Mouse (Mus musculus) neural tube, embryonic 13.5 days (tissue): ENCODE data around the gene Baiap2. TPM values are rescaled to one million over a fixed set of nuclear protein-coding genes. Genes with fewer than 3 reads are reported as not detected.

Experiments
- ATAC-seq: fragments of 200-750 bp; cut with Nextera tagmentation; 2 replicates; pipeline ENCODE4 v1.8.0; 2017; ENCODE audit warnings: low read depth, mild to moderate bottlenecking, moderate TSS enrichment, moderate library complexity
- H3K27ac ChIP-seq: fragments of 300-500 bp; sonication (generic); replicated peaks from 2 replicates; pipeline ENCODE4 v1.5.1; 2015; ENCODE audit warnings: moderate library complexity, mild to moderate bottlenecking, inconsistent platforms
- H3K27me3 ChIP-seq: fragments of 300-500 bp; sonication (generic); 2 replicates; pipeline ENCODE4 v1.6.1; 2015; ENCODE audit warnings: mild to moderate bottlenecking, inconsistent platforms
- H3K36me3 ChIP-seq: fragments of 300-500 bp; sonication (generic); 2 replicates; pipeline ENCODE4 v1.6.1; 2015; ENCODE audit warnings: mild to moderate bottlenecking, inconsistent platforms
- H3K4me1 ChIP-seq: fragments of 300-500 bp; sonication (generic); replicated peaks from 2 replicates; pipeline ENCODE4 v1.6.1; 2015; ENCODE audit warnings: inconsistent platforms
- H3K4me2 ChIP-seq: fragments of 300-500 bp; sonication (generic); 2 replicates; pipeline ENCODE4 v1.6.1; 2015; ENCODE audit warnings: inconsistent platforms, mild to moderate bottlenecking, moderate library complexity
- H3K4me3 ChIP-seq: fragments of 300-500 bp; sonication (generic); 2 replicates; pipeline ENCODE4 v1.5.1; 2015; ENCODE audit warnings: mild to moderate bottlenecking, inconsistent platforms
- H3K9ac ChIP-seq: fragments of 300-500 bp; sonication (generic); 2 replicates; pipeline ENCODE4 v1.6.1; 2015; ENCODE audit warnings: moderate library complexity, mild to moderate bottlenecking, inconsistent platforms
- H3K9me3 ChIP-seq: fragments of 300-500 bp; sonication (generic); 2 replicates; pipeline ENCODE4 v1.6.1; 2016; ENCODE audit warnings: inconsistent platforms
- WGBS: fragments of 180-500 bp; shearing (Covaris S2); methylation state at CpG from one replicate; pipeline ENCODE4 v1.1.7; 2015; 5-methylcytosine and 5-hydroxymethylcytosine counted together
- polyA plus RNA-seq: library from polyadenylated mRNA; unstranded; fragments of >200 nt; fragmentation: Nextera tagmentation; extraction: Ambion mirVana; gene quantifications from 2 replicates; pipeline ENCODE4 v1.2.1, GENCODE M21; 2015

Gene Baiap2
- polyA plus RNA-seq, 1 experiment from 2014 or later = 11.1 TPM

- peaks cover 67% of the 10 kb centered on the region for H3K36me3 ChIP-seq
- 0 out of 2 replicates have a peak overlapping the region, but pooled peaks have one; percentile 17 for H3K9ac ChIP-seq
- no peak overlapping the region for H3K4me3 ChIP-seq
- H3K4me1 ChIP-seq = peaks cover 26% of the 10 kb centered on the region
- H3K9me3 ChIP-seq = no peaks in the 10 kb centered on the region
- H3K27ac ChIP-seq = no peak overlapping the region
- 88% methylated on average over 20 of the region's 20 CpGs for WGBS
- no peak overlapping the region for H3K4me2 ChIP-seq
- ATAC-seq = no peak
- peaks cover 6% of the 10 kb centered on the region; the same call in 1 of the 2 replicates for H3K27me3 ChIP-seq
Observed at GRCm38 (mm10) chr11:120009937-120010336, 67.4 kb downstream of the Baiap2 start.

DNA sequence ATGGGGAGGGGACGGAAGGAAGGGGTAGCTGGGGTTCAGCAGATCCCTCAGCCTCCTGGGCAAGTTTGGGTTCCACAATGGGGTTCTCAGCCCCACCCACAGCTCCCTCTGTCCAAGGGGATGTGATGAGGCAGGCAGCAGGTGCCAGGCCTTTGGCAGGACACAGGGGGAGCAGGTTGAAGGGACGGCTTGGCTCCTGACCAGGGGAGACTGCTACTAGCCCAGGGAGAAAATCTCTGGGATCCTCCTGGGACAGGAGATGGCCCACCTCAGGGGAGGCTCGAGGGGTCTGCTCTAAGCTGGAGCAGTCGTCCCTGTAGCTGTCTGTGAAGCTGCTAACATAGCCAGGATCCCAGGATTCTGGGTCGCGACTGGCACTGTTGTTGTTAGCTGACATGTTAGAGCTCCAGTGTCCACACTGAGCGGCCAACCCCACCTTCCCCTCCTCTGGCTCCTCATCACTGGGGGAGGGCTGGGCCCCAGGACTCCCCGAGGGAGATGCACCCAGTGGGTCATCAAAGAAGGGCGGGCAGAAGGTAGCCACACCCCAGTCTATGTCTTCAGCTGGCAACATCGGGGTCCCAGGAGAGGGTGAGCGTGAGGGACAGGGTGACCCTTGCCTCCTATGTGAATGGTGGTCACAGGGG lies 68.7 kb downstream of the Baiap2 start:
- Histone ChIP-seq H3K4me1 (peaks cover 26% of the 10 kb centered on the region), H3K9me3 (no peaks in the 10 kb centered on the region), H3K4me2 (peak overlapping the region; percentile 53), H3K9ac (peak overlapping the region; percentile 50), H3K27me3 (peaks cover 6% of the 10 kb centered on the region; the same call in 1 of the 2 replicates), H3K36me3 (peaks cover 74% of the 10 kb centered on the region), H3K4me3 (no peak overlapping the region), H3K27ac (no peak overlapping the region)
- 73% methylated on average over 11 of the region's 11 CpGs for WGBS
- ATAC-seq = no peak; the same call in 1 of the 2 replicates

DNA sequence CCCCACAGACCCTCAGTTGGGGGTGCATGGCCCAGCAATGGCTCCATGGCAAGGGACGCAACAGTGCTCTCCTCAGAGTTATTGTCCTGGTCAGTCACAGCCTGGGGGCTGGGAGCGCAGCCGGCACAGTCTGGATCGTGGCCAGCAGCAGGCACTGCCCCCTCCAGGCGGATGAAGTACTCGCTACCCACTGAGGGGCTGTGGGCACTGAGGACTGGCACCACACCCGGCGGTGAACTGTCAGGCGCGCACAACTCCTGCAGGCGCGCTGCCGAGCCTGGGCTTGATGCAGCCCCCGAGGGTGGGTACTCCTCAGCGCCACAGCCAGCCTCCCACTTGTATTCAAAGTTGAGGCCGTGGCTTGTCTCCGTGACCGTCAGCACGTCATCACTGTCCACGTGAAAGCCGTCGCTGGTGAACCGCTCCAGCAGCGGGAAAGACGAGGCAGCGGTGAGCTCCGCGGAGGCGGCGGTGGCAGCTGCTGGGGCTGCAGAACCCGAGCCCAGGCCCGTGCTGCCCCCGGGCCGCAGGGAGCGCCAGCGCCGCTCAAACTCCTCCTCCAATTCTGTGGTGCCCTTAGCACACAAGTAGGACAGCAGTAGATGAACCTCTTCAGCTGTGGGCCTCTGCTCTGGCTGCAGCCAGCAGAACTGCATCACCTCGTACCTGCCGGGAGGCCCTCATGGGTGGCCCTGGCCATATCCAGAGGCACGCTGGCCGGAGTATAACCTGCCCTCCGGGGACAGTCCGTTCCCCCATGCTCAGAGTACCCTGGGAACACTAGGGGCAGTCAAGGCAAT lies 69.4 kb downstream of the Baiap2 start:
- Histone ChIP-seq H3K4me1 (peaks cover 26% of the 10 kb centered on the region), H3K4me3 (peak overlapping the region; percentile 6; the same call in 1 of the 2 replicates), H3K27ac (0 out of 2 replicates have a peak overlapping the region, but pooled peaks have one; percentile 23), H3K9ac (peak overlapping the region; percentile 50), H3K9me3 (no peaks in the 10 kb centered on the region), H3K4me2 (peak overlapping the region; percentile 53), H3K36me3 (peaks cover 69% of the 10 kb centered on the region), H3K27me3 (peaks cover 6% of the 10 kb centered on the region; the same call in 1 of the 2 replicates)
- peak; percentile 45 for ATAC-seq
- 35% methylated on average over 43 of the region's 43 CpGs for WGBS

GRCm38 (mm10) chr11:120012702-120013101 lies 70.1 kb downstream of the Baiap2 start:
- whole genome bisulfite sequencing = 76% methylated on average over 13 of the region's 13 CpGs

GRCm38 (mm10) chr11:120013174-120013711 lies 70.7 kb downstream of the Baiap2 start:
- H3K27me3 ChIP-seq = peaks cover 6% of the 10 kb centered on the region; the same call in 1 of the 2 replicates
- no peaks in the 10 kb centered on the region for H3K9me3 ChIP-seq
- 11% methylated on average over 21 of the region's 21 CpGs for WGBS
- H3K27ac ChIP-seq = peak overlapping the region; percentile 61; the same call in 1 of the 2 replicates
- H3K4me1 ChIP-seq = peaks cover 26% of the 10 kb centered on the region
- H3K4me3 ChIP-seq = peak overlapping the region; percentile 22
- peak; percentile 69 for ATAC-seq
- H3K9ac ChIP-seq = peak overlapping the region; percentile 63
- peaks cover 60% of the 10 kb centered on the region for H3K36me3 ChIP-seq
- H3K4me2 ChIP-seq = peak overlapping the region; percentile 53

More at GRCm38 (mm10) chr11:120012702-120013101, 70.1 kb downstream of the Baiap2 start:
- Histone ChIP-seq H3K4me3 (no peak overlapping the region), H3K27me3 (peaks cover 6% of the 10 kb centered on the region; the same call in 1 of the 2 replicates), H3K27ac (no peak overlapping the region), H3K36me3 (peaks cover 65% of the 10 kb centered on the region), H3K9ac (peak overlapping the region; percentile 50; the same call in 1 of the 2 replicates), H3K4me2 (peak overlapping the region; percentile 53), H3K4me1 (peaks cover 26% of the 10 kb centered on the region), H3K9me3 (no peaks in the 10 kb centered on the region)
- ATAC-seq = peak; percentile 17

GRCm38 (mm10) chr11:120014758-120015157 lies 72.2 kb downstream of the Baiap2 start:
- Histone ChIP-seq H3K4me2 (peak overlapping the region; percentile 53), H3K36me3 (peaks cover 44% of the 10 kb centered on the region), H3K9ac (no peak overlapping the region), H3K9me3 (no peaks in the 10 kb centered on the region), H3K27ac (no peak overlapping the region), H3K4me3 (no peak overlapping the region), H3K4me1 (peaks cover 32% of the 10 kb centered on the region), H3K27me3 (peaks cover 6% of the 10 kb centered on the region; the same call in 1 of the 2 replicates)
- WGBS = 93% methylated on average over 4 of the region's 4 CpGs
- ATAC-seq = no peak

DNA sequence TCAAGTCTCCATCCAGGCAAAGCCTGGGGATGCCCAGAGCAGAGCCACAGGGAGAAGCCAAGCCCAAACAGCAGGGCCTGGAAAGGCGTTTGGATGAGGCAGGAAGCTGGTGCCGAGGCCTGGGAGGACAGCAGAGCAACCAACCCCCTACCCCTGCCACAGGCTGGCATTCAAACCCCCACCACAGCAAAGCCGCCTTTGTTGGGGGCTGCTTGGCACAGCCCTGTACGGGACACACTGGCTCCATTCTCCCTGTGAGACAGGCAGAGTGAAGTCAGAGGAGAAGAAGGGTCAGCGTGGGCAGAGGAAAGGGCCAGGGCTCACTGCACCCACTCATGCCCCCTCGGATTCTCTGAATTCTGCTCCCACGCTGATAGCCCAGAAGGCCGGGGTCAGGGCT lies 74.4 kb downstream of the Baiap2 start:
- H3K27ac ChIP-seq = 0 out of 2 replicates have a peak overlapping the region, but pooled peaks have one; percentile 38
- 78% methylated on average over 8 of the region's 8 CpGs for WGBS

DNA sequence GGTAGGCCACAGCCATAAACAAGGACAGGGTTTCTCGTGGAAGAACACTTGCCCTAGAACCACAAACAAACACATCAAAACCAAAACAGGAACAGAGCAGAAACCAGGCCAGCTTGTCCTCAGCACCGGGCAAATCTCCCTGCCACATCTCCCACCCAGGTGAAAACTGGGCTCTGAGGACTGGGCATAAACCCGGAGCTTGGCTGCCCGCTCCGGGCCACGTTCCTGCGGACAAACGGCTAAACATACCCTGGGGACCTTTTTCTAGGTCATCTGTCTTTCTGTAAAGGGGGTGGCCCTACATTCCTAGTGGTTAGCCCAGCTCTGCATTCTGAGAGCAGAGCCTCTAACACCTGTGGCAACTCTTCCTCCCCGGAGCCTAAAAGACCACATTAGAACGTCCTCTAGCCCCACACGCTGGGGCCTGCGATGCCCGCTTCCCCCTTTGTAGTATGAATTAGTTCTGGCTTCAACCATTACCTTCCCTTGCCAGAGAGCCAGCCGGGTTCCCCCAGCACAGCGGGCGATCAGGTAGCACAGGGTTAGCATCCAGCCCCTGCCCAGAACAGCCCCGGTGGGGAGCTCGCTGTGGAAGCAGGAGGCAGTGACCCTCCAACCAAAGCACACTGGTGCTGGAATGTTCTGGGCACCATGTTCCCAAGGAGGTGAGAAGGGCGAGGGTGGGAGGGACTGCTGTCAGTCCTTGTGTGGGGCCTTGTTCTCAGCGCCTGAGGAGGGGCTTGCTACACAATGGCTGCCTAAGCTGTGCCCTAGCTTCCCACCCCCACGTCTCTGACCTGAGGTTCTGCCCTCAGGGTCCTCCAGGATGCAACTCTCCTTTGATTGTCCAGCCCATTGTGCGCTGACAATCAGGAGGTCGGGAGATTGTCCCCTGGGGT lies 77.2 kb downstream of the Baiap2 start:
- peak; percentile 9 for ATAC-seq
- WGBS = 40% methylated on average over 23 of the region's 23 CpGs
- H3K36me3 ChIP-seq = peaks cover 21% of the 10 kb centered on the region
- peaks cover 44% of the 10 kb centered on the region for H3K4me1 ChIP-seq
- H3K4me3 ChIP-seq = peak overlapping the region; percentile 13; the same call in 1 of the 2 replicates
- peak overlapping the region; percentile 42; the same call in 1 of the 2 replicates for H3K9ac ChIP-seq
- H3K4me2 ChIP-seq = peak overlapping the region; percentile 25; the same call in 1 of the 2 replicates
- no peaks in the 10 kb centered on the region for H3K9me3 ChIP-seq
- H3K27me3 ChIP-seq = no peaks in the 10 kb centered on the region
- peak overlapping the region; percentile 65; the same call in 1 of the 2 replicates for H3K27ac ChIP-seq

More for the DNA sequence above, 74.4 kb downstream of the Baiap2 start:
- H3K9me3 ChIP-seq = no peaks in the 10 kb centered on the region
- peaks cover 6% of the 10 kb centered on the region; the same call in 1 of the 2 replicates for H3K27me3 ChIP-seq
- peak overlapping the region; percentile 15 for H3K4me3 ChIP-seq
- peak overlapping the region; percentile 53 for H3K4me2 ChIP-seq
- peak overlapping the region; percentile 31; the same call in 1 of the 2 replicates for H3K9ac ChIP-seq
- peaks cover 35% of the 10 kb centered on the region for H3K4me1 ChIP-seq
- no peak for ATAC-seq
- H3K36me3 ChIP-seq = peaks cover 32% of the 10 kb centered on the region

GRCm38 (mm10) chr11:120021367-120021766 lies 78.8 kb downstream of the Baiap2 start:
- no peak overlapping the region for H3K4me2 ChIP-seq
- H3K9ac ChIP-seq = no peak overlapping the region
- WGBS = 88% methylated on average over 16 of the region's 16 CpGs
- H3K27me3 ChIP-seq = no peaks in the 10 kb centered on the region
- no peak overlapping the region for H3K4me3 ChIP-seq
- ATAC-seq = no peak
- H3K4me1 ChIP-seq = peaks cover 47% of the 10 kb centered on the region
- H3K9me3 ChIP-seq = no peaks in the 10 kb centered on the region
- no peak overlapping the region for H3K27ac ChIP-seq
- 0 out of 2 replicates have a peak, but pooled peaks cover 8% of the 10 kb centered on the region for H3K36me3 ChIP-seq

- WGBS = 49% methylated on average over 8 of the region's 8 CpGs
- H3K9me3 ChIP-seq = no peaks in the 10 kb centered on the region
- peak overlapping the region; percentile 36; the same call in 1 of the 2 replicates for H3K9ac ChIP-seq
- H3K4me1 ChIP-seq = peaks cover 47% of the 10 kb centered on the region
- no peak overlapping the region for H3K4me2 ChIP-seq
- H3K27ac ChIP-seq = peak overlapping the region; percentile 81
- H3K4me3 ChIP-seq = no peak overlapping the region
- ATAC-seq = no peak
- 0 out of 2 replicates have a peak, but pooled peaks cover 8% of the 10 kb centered on the region for H3K36me3 ChIP-seq
- no peaks in the 10 kb centered on the region for H3K27me3 ChIP-seq
Observed at GRCm38 (mm10) chr11:120022216-120022615, 79.7 kb downstream of the Baiap2 start.

DNA sequence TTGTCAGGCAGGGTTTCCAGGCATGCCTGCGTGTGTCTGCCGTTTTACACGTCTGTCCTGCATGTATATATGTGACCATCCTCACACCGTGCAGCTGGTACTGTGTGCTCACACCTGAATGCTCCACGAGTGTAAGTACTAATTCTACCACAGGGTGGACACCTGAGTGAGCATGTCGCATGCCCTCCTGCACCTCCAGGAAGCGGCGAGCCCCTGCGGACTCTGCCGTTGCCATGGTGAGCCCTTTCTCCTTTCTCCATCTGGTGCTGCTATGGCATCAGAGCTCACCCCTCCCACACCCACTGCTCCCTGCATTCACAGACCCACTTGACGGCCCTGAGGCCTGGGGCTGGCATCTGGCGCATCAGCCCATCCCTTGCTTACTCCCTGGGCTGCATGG lies 80.3 kb downstream of the Baiap2 start:
- peak; percentile 62 for ATAC-seq
- Histone ChIP-seq H3K4me2 (0 out of 2 replicates have a peak overlapping the region, but pooled peaks have one; percentile 1), H3K9me3 (no peaks in the 10 kb centered on the region), H3K4me1 (peaks cover 47% of the 10 kb centered on the region), H3K9ac (peak overlapping the region; percentile 57), H3K27ac (peak overlapping the region; percentile 81), H3K36me3 (0 out of 2 replicates have a peak, but pooled peaks cover 8% of the 10 kb centered on the region), H3K4me3 (no peak overlapping the region), H3K27me3 (no peaks in the 10 kb centered on the region)
- WGBS = 32% methylated on average over 12 of the region's 12 CpGs
